Mouse (Mus musculus): ENCODE measurements around the gene Ngp. TPM values are rescaled to one million over a fixed set of nuclear protein-coding genes. Genes with fewer than 3 reads are reported as not detected.
"Not testable (repeated sequence)": the region's sequence is repeated elsewhere in the genome, so short reads cannot be mapped to it uniquely, and the experiment has no call there.

The Ngp gene
- total RNA-seq (2021): 10 to 100 TPM; 25.5 to 35.5 TPM
- long read RNA-seq, experiment 1, transcript Ngp-201 (4 exons, 1,222 nt): major isoform, 14 of 18 reads
- long read RNA-seq, experiment 1, partial matches to known transcripts: 3 of 18 reads
- long read RNA-seq, experiment 1, other reads (novel, unspliced or antisense): 1 of 18 reads
- long read RNA-seq, experiment 2, transcript Ngp-201 (4 exons, 1,222 nt): major isoform, 6 of 8 reads
- long read RNA-seq, experiment 2, partial matches to known transcripts: 0 of 8 reads
- long read RNA-seq, experiment 2, other reads (novel, unspliced or antisense): 2 of 8 reads

GRCm38 (mm10) chr9:110419511-110420112, at the start of gene Ngp:
Ngp (plus strand) TSS chr9:110419747.
- no peak for DNase-seq

- no peak for DNase-seq
Measured at GRCm38 (mm10) chr9:110369860-110370259, 49.7 kb upstream of the Ngp start.

- no peak for DNase-seq
Measured at GRCm38 (mm10) chr9:110373871-110374270, 45.7 kb upstream of the Ngp start.

- DNase-seq: peak; percentile 49
Measured at GRCm38 (mm10) chr9:110375668-110376067, 43.9 kb upstream of the Ngp start.

GRCm38 (mm10) chr9:110377655-110378054, 41.9 kb upstream of the Ngp start:
- DNase-seq: not testable (repeated sequence)

GRCm38 (mm10) chr9:110379361-110379760, 40.2 kb upstream of the Ngp start:
- DNase-seq: no peak

- DNase-seq: peak; percentile 45
Measured at GRCm38 (mm10) chr9:110380662-110381061, 38.9 kb upstream of the Ngp start.

GRCm38 (mm10) chr9:110381292-110381691, 38.3 kb upstream of the Ngp start:
- DNase-seq: no peak

GRCm38 (mm10) chr9:110384369-110384929, 35.1 kb upstream of the Ngp start:
- DNase-seq: no peak

GRCm38 (mm10) chr9:110388011-110388410, 31.5 kb upstream of the Ngp start:
- DNase-seq: no peak

- no peak for DNase-seq
Measured at GRCm38 (mm10) chr9:110390843-110391242, 28.7 kb upstream of the Ngp start.

GRCm38 (mm10) chr9:110393295-110393694, 26.3 kb upstream of the Ngp start:
- DNase-seq: no peak

- DNase-seq: peak; percentile 43
Measured at GRCm38 (mm10) chr9:110400650-110401049, 18.9 kb upstream of the Ngp start.

- no peak for DNase-seq
Measured at GRCm38 (mm10) chr9:110402731-110403130, 16.8 kb upstream of the Ngp start.

GRCm38 (mm10) chr9:110403240-110403639, 16.3 kb upstream of the Ngp start:
- DNase-seq: not testable (repeated sequence)

- no peak for DNase-seq
Measured at GRCm38 (mm10) chr9:110407311-110408098, 12.0 kb upstream of the Ngp start.

GRCm38 (mm10) chr9:110408099-110408773, 11.3 kb upstream of the Ngp start, which contains the start of gene Ptpn23:
Ptpn23 (minus strand) TSS chr9:110408213.
- peak; percentile 98 for DNase-seq

GRCm38 (mm10) chr9:110410908-110411887, 8.3 kb upstream of the Ngp start:
- peak; percentile 90 for DNase-seq

- no peak for DNase-seq
Measured at GRCm38 (mm10) chr9:110412926-110413325, 6.6 kb upstream of the Ngp start.

GRCm38 (mm10) chr9:110413785-110414184, 5.8 kb upstream of the Ngp start:
- DNase-seq: peak; percentile 68

GRCm38 (mm10) chr9:110431241-110431640, 11.7 kb downstream of the Ngp start:
- no peak for DNase-seq

Data from adrenal gland, postnatal 10 days (tissue).